Mouse (Mus musculus) lung, postnatal 36 days (tissue): ENCODE measurements at regions not wholly inside any gene's neighbourhood (a gene's known extent, or its start where the extent isn't known, plus 50 kb on each side); places are given as distances from the start of the nearest gene placed in this dataset.

Source experiments
- DNase-seq: peaks from one replicate; pipeline ENCODE4 v3.0.0; 2022; ENCODE audit warnings: mixed read lengths

DNA sequence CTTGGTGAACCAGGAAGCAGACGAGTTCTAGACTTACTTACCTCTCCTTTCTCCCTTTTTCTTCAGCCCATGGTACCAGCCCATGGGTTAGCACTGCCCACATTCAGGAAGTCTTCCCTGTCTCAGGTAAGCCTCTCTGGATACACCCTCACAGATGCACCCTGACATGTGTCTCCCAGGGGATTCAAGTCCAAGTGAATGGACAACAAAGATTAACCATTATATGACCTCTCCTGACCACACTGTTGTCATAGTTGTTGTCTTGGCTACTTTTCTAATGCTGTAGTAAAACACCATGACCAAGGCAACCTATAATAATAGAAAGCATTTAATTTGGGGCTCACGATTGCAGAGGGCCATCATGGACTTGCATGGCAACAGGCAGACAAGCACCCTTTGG, 98.8 kb upstream of the Vash1 start:
- no peak for DNase-seq

DNA sequence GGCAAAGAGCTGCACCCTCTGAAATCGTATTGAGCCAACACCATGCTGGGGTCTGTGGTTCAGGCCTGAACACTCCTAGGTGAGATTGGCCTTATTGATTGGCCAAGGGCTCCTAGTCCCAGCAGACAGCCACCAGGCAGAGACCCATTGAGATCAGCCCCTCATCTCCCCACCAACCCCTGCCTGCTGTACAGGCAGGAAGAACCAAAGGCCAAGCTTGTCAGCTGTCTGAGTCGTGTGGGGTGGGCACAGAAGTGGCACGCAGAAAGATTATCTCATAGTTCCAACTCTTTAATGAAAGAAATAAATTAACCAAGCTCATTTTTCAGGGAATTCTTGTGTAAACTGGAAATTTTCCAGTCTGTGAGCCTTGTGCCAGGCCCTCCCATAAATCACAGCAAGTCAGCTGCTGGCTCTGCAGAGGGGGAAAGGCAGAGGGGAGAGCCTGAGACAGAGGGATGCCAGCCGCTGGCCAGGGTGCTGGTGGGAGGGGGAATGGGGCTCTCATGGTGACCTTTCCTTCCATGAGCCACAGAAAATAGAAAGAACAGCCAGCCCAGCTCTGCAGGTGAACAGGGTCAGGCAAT, 98.3 kb upstream of the Vash1 start:
- DNase-seq: no peak

DNA sequence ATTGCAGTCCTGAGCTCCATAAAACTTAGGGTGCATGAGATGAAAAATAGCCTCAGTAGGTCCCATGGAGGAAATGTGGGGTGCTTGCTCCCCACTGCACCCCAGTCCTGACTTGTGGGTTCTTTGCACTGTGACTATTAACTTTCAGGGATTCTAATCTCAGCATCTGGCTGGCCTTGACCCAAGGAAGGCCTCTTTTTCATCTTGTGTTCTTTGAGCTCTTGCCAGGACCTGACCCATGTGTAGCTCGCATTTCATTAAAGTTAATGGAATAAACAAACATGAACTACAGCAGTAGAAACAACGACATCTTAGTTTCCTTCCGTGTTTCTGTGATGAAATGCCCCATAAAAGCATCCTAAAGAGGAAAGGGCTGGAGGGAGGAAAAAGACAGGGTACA, 96.4 kb upstream of the Vash1 start:
- peak; percentile 4 for DNase-seq

DNA sequence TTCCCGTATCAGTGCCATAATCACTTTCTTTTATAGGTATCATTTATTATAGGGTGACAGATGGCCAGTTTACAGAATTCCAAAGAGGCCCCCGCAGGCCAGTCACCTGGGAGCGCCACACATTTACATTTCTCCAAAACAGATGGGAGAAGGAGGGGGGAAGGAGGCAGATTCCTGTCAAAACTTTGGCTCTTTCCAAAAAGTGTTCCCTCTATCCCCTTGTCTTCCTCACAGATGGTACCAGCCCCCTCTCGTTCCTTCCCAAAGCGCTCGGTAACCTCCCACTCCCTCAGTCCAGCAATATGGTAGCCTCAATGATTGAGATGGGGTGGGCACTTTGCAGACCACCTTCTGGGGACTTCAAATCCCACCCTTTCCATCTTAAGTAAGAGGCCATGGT, 90.5 kb upstream of the Vash1 start:
- DNase-seq: no peak

DNA sequence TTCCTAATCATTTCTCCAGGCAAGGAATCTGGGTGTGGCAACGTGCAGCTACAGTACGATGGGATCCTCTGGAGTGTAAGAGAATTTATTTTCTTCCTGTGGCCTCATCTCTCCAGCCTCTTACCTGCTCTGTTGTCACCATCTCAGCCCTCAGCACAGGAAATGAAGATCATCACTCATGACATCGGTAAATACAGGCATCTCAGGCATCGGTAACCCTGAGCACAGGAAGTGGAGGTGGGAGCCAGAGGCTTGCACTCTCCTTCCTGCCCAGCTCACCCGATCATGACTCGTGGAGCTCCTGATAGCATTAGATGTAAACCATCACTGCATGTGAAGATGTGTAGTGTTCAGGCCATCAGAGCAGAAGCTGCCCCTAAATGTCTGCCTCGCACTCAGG, 86.0 kb upstream of the Vash1 start:
- DNase-seq: no peak

DNA sequence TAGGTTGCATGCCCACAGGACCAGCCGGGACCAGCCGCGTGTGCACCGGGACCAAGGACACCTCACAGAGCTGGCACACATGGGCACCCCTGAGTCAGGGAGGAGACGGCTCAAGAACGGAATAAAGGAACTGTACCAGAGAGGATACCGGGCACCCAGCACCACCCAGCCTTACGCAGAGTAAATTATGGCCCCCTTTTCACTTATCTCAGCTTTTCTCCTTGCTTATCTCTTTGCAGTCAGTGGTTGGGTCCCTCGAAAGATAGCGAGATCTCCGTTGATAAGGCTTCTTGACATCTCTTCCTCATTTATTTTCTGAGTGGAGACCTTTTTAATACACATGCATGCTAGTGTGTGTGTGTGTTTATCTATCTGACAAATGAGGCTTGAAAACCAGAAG, 83.9 kb upstream of the Vash1 start:
- DNase-seq: no peak

DNA sequence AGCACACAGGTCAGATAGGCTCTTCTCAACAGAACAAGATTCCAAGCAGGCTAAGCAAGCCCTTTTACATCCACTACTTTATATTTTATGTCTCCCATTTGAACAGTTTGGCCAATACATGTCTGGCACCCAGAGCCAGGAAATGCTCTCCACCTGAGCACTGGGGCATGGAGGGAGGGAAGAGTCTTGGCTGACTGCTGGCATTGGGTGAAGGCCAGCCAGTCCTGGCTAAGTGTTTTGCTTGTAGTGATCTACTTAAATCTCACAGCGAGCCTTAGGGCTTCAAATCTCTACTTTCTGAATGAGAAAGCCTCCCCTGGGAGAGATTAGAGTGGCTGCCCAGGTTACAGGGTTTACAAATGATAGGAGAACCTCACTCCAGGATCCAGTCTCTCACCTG, 78.5 kb upstream of the Vash1 start:
- DNase-seq: no peak

DNA sequence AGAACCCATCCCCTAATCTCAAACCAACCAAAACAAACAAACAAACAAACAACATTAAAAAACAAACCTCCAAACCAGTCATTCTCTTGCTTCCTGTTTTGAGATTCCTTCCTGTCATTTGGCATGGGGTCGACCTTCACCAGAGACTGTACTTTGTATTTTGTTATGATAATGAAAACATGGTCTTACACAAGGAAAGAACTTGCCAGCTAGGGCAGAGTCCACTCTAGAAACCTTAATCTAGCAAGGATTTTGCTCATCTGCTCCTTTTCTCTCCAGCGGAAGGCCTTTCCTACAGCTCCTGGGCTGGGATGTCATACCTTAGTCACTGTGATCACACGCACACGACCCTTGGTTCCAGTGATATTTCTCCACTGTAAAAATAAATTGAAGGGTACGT, 75.0 kb upstream of the Vash1 start:
- DNase-seq: no peak

DNA sequence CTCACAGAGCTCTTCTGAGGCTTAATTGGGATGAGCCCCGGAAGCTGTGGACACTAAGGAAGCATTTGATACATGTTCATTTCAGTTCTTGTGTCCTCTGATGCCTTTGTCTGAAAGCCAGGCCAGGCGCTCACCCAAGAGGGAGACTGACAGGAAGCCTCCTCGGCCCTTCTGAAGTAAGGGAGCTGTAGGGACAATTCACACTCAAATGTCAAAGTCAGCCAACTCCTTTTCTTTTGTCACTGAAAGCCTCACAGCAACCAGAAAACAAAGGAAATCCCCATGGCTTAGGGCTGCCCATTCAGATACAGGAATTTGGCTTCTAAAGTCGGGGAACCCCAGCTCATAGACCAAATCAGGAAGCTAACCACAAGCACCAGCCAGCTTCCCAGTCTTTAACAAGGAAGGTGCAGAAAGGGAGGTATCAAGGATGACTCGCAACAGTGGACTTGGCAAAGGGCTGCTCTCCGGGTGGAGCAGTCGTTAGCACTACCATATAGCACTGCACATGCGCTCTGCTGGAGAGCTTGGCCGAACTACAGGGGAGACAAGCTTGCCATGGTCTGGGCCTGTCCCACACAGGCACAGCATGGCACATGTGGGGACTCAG, 66.0 kb upstream of the Vash1 start:
- DNase-seq: peak; percentile 4

DNA sequence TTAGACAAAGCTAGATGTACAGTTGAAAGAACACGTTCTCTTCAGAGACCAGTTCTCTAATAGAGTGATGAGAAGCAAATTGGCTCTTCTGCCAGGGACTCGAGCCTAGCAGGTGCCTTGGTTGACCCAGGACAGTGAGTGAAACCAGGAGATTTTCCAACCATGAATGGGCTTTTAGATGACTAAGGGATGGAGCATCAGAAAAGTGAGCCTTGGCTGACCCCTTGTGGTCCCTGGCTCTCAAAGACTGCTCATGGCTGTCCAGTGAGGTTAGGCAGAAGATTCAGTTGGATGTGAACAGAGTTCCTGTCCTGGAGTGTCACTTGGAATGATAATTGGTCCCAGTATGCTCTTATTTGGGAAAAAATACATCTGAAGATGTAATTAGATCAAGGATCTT, 64.3 kb upstream of the Vash1 start:
- DNase-seq: peak; percentile 51

DNA sequence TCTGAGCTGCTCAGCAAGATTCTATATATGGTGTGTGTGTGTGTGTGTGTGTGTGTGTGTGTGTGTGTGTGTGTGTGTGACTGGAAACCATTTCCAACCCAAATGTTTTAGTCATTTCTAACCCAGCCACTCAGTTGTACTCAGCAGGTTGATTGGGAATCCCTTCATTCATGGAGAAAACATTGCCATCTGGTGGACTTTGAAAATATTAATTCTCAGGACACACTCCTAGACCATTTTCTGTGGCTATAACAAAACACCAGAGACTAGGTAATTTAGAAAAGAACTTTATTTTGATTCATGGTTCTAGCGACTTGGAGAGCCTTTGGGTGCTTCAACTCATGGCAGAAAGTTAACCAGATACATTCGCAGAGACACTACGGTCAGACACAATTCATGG, 62.2 kb upstream of the Vash1 start:
- no peak for DNase-seq

DNA sequence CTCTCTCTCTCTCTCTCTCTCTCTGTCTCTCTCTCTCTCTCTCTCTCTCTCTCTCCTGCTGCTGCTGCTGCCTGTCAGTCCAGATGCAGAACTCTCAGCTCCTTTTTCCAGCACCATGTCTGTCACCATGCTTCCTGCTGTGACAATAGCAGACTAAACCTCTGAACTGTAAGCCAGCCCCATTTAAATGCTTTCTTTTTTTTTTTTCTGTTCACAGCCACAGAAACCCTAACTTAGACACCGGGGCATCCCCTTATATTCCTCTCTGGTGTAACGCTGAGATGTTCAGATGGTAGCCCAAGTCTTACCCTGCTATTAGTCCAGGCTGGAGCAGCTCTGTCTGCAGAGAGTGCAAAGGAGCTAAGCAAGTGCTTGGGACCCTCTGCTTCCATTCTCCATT, 54.3 kb upstream of the Vash1 start:
- DNase-seq: no peak

DNA sequence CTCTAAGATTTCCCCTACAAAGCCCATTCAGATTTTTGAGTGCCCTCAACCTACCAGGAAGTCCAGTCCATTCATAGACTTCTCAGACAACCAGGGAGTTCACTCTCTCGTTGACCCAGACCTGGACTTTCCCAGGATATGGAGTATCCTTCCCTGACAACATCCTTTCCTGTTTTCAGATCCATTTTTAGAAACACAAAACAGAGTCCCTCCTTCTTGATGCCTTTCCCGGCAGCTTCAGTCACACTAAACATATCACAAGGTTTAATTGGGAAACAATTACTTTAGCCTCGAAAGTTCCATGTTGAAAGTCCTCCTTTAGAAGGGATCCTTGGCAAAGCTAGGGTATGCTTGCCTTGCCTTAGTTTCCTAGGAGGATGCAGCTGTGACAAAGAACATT, 51.8 kb upstream of the Vash1 start:
- DNase-seq: no peak

DNA sequence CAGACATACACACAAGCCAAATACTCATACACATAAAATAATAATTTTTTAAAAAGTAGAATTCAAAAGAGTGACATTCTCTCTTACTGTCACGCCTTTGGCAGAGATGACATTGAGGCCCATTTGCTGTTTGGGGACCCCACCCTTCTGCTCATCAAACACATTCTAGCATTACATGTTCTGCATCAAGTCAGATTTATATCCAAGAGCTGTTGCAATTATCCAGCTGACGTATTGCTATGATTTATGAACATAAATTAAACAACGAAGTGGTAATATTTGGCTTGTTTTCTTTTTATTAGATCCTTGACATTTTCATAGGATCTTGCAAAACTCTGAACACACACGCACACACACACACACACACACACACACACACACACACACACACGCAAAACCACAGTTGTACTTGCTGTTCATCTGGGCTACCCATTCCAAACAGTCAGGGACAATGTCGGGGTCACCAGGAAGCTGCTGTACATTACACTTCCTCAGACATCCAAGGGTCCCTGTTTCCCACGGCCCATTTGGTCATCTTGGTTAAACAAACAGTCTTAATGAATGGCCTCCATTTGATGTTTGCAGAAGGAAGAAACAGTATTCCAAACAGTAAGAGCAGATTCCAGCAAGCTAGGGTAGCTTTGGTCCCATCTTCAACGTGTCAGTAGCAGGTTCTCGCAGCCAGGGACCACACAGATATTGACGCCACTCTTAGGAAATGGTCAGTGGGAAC, 50.3 kb upstream of the Vash1 start:
- DNase-seq: peak; percentile 42
